Mouse (Mus musculus) mouse embryonic stem cell (cell line): Measurements from ENCODE around the gene 4930415O20Rik.

ENCODE experiments used
- in situ Hi-C, 2 experiments: fragments of 300-500 bp; cut with MboI; formaldehyde crosslinking; loops; 1 replicate in 1 of 2; 3 replicates in 1 of 2; pipeline ENCODE4 v1.14.3; 2019 to 2020; ENCODE audit warnings: low sequenced_read_pairs in 2 of 2, low pct_unique_long_range_greater_than_20kb in 1 of 2, mixed read lengths in 1 of 2; ENCODE audit not compliant: unreplicated experiment in 1 of 2

The 4930415O20Rik gene

DNA sequence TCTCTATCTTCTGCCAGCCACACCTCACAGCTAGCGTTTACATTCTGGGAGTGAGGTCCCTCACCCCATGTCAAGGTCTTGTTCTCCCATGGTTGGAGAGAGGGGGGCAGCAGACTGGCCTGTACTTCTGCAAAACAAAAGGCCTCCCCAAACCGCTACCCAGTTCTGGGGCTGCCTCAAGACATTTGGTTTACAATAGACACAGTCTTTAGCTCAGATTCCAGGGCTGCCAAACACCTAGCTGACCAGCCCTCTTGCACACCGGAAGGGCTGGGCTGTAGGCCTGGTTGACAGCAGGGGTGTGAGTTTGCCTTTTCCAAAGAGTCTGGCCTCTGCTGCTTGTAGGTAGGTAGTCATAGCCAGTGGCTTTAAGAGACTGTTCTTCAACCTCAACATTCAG, 66.4 kb downstream of the 4930415O20Rik start:
- in situ Hi-C loops = no loop called here
